Mouse (Mus musculus) Patski (cell line): ENCODE measurements at regions not wholly inside any gene's neighbourhood (a gene's known extent, or its start where the extent isn't known, plus 50 kb on each side); places are given as distances from the start of the nearest gene placed in this dataset.

ENCODE experiments used
- ATAC-seq: fragments of 100-300 bp; one replicate; pipeline ENCODE4 v1.8.0; 2021
- CTCF ChIA-PET: fragments of 350-600 bp; sonication (Branson Sonifier 250); formaldehyde crosslinking; loops from one replicate; lab custom pipeline; 2022; ENCODE audit warnings: inconsistent platforms; lab: Charles Lee
- POLR2A ChIA-PET: fragments of 350-600 bp; sonication (Branson Sonifier 250); formaldehyde crosslinking; loops from one replicate; lab custom pipeline; 2022; ENCODE audit warnings: antibody characterized with exemption, inconsistent platforms; lab: Charles Lee
- DNase-seq: peaks from one replicate; pipeline ENCODE4 v3.0.0-alpha.2; 2011; ENCODE audit warnings: low read depth, low spot score
- H3K27me3 ChIP-seq: fragments of 371-371 bp; one replicate; pipeline ENCODE4 v1.5.1; 2021
- CTCF ChIP-seq: fragments of 100-300 bp; IDR thresholded peaks from one replicate; pipeline ENCODE4 v1.5.1; 2021
- in situ Hi-C: fragments of 300-500 bp; cut with MboI; formaldehyde crosslinking; loops from 3 replicates; pipeline ENCODE4 v1.11.1; 2018; ENCODE audit warnings: low pct_unique_long_range_greater_than_20kb, mixed read lengths

- in situ Hi-C loops, result no loop called here
- ATAC-seq (no peak), DNase-seq (no peak)
- ChIA-PET POLR2A (no interaction called here), CTCF (no interaction called here)
- no peaks in the 10 kb centered on the region for H3K27me3 ChIP-seq
- TF ChIP-seq CTCF, result no peak
Measured at GRCm38 (mm10) chr10:124603061-124603460, 786.2 kb downstream of the Slc16a7 start.

GRCm38 (mm10) chr10:124570746-124571145 lies 818.5 kb downstream of the Slc16a7 start:
- POLR2A ChIA-PET, result no interaction called here
- ATAC-seq (no peak), DNase-seq (no peak)
- CTCF ChIA-PET, result no interaction called here
- no peaks in the 10 kb centered on the region for H3K27me3 ChIP-seq
- no peak for TF ChIP-seq CTCF
- in situ Hi-C loops, result no loop called here

- no peak for TF ChIP-seq CTCF
- no peak for DNase-seq
Measured at GRCm38 (mm10) chr10:124563626-124564025, 825.6 kb downstream of the Slc16a7 start.

GRCm38 (mm10) chr10:124528175-124528574 lies 861.1 kb downstream of the Slc16a7 start:
- no peak for DNase-seq
- TF ChIP-seq CTCF, result no peak
- no peaks in the 10 kb centered on the region for H3K27me3 ChIP-seq
- in situ Hi-C loops, result no loop called here
- ChIA-PET POLR2A (no interaction called here), CTCF (interaction anchor here (0.6 kb wide), 1 partner anchor 505 kb away, joined by 3 read pairs; no protein-coding TSS in a partner anchor)
- ATAC-seq, result no peak

More at GRCm38 (mm10) chr10:124563626-124564025, 825.6 kb downstream of the Slc16a7 start:
- no peaks in the 10 kb centered on the region for H3K27me3 ChIP-seq
- POLR2A ChIA-PET, result no interaction called here
- CTCF ChIA-PET, result no interaction called here
- in situ Hi-C loops, result no loop called here
- no peak for ATAC-seq
